Mouse (Mus musculus) T-helper 2 cell (primary cell): ENCODE measurements at regions not wholly inside any gene's neighbourhood (a gene's known extent, or its start where the extent isn't known, plus 50 kb on each side); places are given as distances from the start of the nearest gene placed in this dataset.
"Not testable (repeated sequence)": the region's sequence is repeated elsewhere in the genome, so short reads cannot be mapped to it uniquely, and the experiment has no call there.

Source experiments
- in situ Hi-C: fragments of 300-600 bp; cut with MboI, MseI; formaldehyde crosslinking; loops from one replicate; pipeline ENCODE4 v1.15.1; 2025; ENCODE audit warnings: high pct_unique_total_duplicates

- in situ Hi-C loops, result no loop called here
Observed at GRCm38 (mm10) chr12:104637046-104638032, 114.4 kb downstream of the Dicer1 start.

DNA sequence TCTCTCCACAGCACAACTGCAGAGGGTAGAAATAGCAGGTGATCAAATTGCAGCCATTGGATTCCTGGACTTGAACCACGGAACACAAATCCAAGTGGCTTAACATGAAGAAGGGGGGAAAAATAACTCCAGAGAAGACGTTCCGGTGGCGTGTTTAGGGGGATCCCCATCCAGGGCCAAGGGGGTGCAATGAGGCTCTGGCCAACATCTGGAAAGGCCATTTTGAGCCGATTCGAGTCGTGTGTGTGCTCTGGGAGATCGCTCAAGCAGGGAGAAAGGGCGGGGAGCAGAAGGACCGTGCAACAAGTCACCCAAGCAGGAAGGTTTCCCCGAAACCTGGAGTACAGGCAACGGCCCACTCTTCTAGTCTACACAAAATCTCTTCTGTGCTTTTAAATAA lies 115.3 kb downstream of the Dicer1 start:
- in situ Hi-C loops, result no loop called here

DNA sequence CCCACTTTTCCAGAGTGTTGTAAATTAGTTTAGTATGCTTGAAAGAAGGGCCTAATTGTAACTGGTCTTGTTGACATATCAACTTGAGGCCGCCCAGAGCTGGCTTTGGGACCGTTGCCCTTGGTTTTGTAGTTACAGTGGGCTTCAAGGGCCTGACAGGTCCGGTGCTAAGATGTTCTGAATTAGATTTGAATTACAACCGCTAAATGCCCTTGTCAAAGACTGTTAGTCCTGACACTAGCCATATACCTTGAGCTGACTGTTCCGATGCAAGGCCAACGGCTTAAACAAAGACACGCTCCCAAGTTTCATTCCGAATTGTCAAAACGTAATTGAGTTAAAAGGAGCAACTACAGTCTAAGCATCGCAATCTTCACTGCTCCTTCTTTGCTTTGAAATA lies 116.9 kb downstream of the Dicer1 start:
- in situ Hi-C loops, result no loop called here

DNA sequence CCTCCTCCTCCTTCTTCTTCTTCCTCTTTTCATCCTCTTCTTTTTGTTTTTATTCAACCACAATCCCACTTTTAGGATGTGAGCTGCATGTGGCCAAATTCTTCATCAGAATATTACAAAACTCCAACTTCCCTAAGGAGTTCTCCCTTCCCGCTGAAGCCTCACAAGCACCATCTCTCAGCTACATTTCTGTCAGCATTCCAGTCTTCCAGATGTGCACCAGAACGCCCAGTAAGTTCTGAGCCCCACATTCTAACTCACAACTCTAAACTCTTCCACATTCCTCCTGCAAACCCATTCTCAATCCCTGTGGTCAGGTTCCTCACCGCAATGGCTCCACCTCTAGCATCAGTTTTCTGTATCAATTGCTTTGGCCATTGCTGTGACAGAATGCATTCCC lies 121.2 kb downstream of the Dicer1 start:
- in situ Hi-C loops, result no loop called here

DNA sequence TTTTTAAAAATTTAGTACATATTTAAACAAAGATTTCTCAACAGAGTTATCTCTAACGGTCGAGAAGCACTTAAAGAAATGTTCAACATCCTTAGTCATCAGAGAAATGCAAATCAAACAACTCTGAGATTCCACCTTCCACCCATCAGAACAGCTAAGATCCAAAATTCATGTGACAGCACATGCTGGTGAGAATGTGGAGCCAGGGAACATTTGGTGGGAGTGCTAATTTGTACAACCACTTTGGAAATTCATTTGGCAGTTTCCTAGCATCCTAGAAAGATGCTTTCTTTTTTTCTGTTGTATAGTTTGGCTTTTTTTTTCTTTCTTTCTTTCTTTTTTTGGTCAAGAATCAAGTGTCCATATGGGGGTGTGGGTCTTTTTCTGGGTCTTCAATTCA lies 122.3 kb downstream of the Dicer1 start:
- in situ Hi-C loops, result no loop called here

GRCm38 (mm10) chr12:104626054-104626453 lies 125.7 kb downstream of the Dicer1 start:
- in situ Hi-C loops, result no loop called here

DNA sequence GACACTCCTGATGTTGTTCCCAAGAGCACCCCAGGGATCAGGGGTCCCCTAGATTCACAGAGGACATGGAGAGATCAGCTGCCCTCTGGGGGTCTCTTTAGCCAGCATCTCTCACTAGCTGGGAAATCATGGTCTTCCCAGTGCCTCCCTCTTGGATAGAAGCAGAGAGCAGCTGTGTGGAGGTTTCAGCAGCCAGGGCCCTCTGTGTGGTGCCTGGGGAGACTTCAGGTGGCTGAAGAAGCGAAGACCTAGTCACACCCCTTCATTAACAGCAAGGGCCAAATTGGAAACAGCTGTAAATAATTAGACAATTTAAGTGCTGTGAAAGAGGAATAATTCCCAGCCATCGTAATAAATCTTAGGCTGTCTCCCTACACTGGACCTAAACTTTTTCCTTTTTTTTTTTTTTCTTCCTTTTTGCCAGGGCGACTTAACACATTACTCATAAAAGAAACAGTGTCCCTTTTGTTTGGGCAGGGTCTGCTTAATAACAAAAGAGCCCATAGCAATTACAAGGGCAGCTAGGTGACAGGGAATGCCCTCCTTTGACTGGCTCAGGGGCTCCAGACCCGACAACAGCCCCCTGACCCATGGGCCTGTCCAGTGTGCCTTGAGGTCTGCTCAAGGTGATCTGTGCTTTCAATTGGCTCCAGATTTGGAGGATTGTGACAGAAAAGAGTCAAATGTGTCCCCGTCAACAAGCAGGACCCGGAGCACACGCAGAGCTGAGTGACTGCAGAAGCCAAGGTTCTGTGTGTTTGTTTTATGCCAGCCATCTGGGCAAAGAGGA lies 127.7 kb downstream of the Dicer1 start:
- in situ Hi-C loops, result no loop called here

DNA sequence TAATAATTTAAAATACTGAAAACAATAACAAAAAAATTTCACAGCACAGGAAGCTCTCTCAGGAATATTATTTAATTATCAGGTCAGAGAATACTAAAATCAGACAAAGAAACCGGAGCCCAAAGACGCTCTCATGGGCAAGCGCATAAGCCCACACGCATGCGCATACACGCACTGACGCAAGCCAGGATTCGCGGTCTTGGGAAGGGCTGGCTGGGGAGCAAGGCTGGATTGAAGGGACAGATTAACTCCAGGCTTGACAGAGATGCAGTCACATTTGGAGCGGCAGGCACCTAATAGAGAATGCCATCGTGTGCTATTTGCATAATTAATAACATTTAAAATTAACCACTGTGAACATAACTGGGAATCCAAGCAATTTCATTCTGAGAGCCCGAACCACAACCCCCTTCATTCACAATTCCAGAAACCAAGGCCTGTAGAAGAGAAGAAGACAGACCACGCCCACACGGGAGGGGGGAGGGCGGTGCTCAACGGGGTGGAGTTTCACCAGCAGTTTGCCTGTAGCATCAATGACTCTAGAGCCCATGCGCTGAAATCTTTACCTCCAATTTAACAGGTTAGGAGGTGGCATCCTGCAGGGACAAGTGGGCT lies 134.5 kb downstream of the Dicer1 start:
- in situ Hi-C loops, result no loop called here

DNA sequence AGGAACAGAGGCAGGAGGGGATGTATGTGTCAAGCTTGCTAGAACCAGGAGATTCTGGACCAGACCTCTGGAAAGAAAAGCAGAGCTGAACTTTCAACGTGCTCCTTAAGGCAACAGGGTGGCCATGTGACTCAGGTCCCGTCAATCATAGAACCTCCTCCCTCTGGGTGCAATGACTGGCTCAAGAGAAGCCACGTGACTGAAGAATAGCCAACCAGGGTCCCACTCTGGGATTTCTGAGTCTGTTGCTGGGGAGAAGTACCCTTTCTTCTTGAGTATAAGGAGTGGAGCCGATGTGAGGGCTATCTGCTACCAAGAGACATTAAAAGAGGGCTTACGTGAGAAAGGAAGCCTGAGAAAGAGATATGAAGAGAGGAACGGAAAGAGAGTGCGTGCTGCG lies 137.5 kb downstream of the Dicer1 start:
- in situ Hi-C loops, result no loop called here

DNA sequence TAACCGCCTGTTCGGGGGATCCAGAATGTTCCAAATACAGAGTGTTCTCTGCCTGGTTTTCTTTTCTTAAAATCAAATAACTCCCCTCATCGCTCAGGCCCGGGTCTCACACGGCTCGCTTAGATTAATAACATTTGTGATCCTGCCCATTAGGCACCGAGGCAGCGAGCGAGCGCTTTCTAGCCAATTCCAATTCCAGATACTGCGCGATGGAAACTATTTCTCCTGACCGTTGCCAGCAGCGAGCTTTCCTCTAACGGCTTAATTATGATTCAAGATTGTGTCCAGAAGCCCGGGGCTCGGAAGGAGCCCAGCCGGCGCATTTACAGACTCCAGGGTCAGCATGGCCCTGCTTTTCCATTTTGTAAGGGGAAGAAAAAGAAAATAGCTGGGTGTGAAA lies 136.6 kb upstream of the Gsc start:
- in situ Hi-C loops, result no loop called here

GRCm38 (mm10) chr12:104608956-104609355 lies 135.8 kb upstream of the Gsc start:
- in situ Hi-C loops, result not testable (repeated sequence)

DNA sequence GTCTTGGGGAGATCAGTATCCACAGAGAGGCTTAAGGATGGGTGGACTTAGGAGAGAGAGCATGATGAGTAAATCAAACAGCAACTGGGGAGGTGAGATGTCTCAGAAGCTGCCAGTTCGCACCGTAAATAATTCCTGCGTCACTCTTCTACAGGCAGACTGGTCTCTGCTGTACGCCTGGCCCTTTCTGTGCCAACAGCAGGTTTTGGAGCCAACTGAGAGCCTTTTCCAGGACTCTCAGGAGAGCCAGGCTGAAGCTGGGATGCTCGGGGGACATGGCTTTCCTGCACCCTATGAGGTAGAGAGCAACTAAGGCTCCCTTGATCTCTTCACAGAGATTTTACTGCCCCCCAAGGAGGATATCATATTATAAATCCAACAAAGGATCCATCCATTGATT lies 134.3 kb upstream of the Gsc start:
- in situ Hi-C loops, result no loop called here

GRCm38 (mm10) chr12:104605535-104606399 lies 132.6 kb upstream of the Gsc start:
- in situ Hi-C loops, result no loop called here

DNA sequence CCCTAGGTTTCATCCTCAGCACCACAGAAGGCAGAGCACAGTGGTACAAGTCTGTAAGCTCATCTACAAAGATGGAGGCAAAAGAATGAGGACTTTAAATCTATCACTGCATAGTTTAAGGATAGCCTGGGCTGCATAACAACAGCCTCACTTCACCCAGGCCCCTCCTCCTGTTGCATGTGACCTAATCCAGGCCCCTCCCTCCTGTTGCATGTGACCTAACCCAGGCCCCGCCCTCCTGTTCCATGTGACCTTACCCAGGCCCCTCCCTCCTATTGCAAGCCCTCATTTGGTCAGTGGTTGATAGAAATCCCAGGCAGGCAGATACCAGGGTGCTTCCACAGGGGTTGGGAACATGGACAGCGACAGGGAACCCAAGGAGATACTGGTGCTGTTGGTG lies 124.9 kb upstream of the Gsc start:
- in situ Hi-C loops, result no loop called here

DNA sequence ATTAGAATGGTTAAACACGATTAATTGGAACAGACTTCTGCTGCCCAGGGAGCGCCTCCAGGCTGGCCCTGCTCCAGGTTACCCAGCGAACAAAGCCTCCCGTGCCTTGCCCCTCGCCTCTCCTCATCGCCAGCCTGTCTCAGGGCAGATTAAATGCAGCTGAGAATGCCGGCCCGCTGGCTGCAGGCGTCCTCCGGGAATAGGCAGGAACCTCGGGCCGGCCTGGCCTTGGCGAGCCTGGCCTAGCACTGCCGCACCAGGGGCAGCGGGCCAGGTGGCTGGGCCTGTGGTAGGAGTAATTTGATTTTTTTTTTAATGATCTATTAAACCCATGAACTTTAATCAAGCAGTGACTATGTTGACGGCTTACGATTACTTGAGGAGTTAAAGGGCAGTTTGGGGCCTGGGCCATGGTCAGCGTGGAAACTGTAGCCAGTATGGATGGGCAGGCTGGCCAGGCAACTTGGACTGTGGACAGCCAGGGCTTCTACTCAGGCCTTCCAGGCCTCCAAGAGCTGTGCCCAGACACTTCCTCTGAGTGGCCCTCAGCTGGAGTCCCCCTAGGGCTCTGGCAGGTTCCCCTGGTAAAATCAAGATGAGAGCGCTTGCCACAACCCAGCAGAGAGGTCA lies 120.5 kb upstream of the Gsc start:
- in situ Hi-C loops, result no loop called here

- in situ Hi-C loops, result no loop called here
Observed at GRCm38 (mm10) chr12:104592791-104593525, 119.8 kb upstream of the Gsc start.

DNA sequence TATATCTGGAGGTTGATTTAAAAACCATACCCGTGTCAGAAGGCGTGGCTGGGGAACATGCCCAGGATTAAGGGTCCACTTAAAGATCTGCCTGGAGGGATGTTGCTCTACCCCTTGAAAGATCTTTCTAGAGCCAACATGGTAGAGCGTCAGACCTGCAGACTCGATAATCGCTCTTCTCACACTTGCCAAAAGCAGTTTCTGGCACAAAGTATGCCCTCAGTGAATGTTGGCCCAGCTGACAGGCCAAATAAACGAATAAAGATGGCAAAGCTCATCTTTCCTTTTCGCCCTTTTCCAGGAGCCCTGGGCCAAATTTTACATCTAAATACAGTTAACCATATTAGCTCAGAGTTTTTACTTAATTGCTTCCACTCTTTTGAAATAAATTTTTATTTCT lies 118.4 kb upstream of the Gsc start:
- in situ Hi-C loops, result no loop called here

DNA sequence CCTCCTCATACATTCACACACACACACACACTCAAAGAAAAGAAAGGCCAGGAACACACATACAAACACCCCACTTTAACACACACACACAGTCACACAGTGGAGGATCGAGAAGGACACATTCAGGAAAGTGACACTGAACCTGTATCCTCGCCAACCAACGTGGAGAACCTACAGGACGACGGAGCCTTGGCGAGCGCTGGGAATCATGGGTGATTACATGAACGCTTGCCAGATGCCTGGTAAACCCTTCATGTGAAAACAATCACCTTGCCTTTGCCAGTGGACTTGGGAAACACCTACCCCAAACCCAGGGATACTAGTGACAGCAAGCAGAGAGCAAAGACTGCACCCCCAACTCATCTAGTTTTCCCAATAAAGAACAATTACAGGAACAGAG lies 117.2 kb upstream of the Gsc start:
- in situ Hi-C loops, result no loop called here

DNA sequence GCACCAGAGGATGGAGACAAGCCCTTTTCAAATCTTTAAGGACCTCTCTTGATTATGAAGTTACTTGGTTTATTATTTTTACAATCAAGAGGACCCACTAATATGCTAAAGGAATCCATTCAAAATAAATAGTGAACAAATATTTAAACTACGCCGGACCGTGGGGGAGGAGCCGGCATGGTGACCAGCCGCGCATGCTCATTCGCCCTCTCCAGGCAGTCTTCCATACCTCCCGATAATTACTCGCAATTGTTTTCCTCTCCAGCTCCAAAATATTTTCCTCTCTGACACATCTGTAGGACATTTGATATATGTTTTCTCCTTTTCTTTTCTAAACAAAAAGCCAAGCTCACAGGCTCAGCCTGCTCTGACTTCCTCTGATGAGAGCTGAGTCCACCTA lies 111.3 kb upstream of the Gsc start:
- in situ Hi-C loops, result no loop called here

GRCm38 (mm10) chr12:104580796-104581195 lies 107.7 kb upstream of the Gsc start:
- in situ Hi-C loops, result no loop called here
